Mouse (Mus musculus) E14TG2a.4 (cell line): Measurements from ENCODE around the gene Lcn5.

ENCODE experiments used
- H3K27me3 ChIP-seq: 2 replicates; pipeline ENCODE4 v1.6.1; 2014; ENCODE audit warnings: low read length, control low read depth; ENCODE audit not compliant: insufficient read depth
- H3K36me3 ChIP-seq: 2 replicates; pipeline ENCODE4 v1.6.1; 2014; ENCODE audit warnings: low read length, control low read depth; ENCODE audit not compliant: insufficient read depth
- H3K4me1 ChIP-seq: replicated peaks from 2 replicates; pipeline ENCODE4 v1.6.1; 2014; ENCODE audit warnings: low read depth, low read length, control low read depth
- H3K4me3 ChIP-seq: replicated peaks from 2 replicates; pipeline ENCODE4 v1.5.1; 2014; ENCODE audit warnings: mild to moderate bottlenecking, low read length
- H3K9me3 ChIP-seq: 2 replicates; pipeline ENCODE4 v1.6.1; 2014; ENCODE audit warnings: low read length, control low read depth
- CTCF ChIP-seq: conservative IDR thresholded peaks from 2 replicates; pipeline ENCODE4 v1.5.1; 2014; ENCODE audit warnings: low read length
- NANOG ChIP-seq: IDR thresholded peaks from 2 replicates; pipeline ENCODE4 v1.6.1; 2014; ENCODE audit warnings: borderline replicate concordance, low read length, mixed read lengths
- POU5F1 ChIP-seq: IDR thresholded peaks from 2 replicates; pipeline ENCODE4 v1.6.1; 2014; ENCODE audit warnings: low read length, borderline replicate concordance

The Lcn5 gene

DNA sequence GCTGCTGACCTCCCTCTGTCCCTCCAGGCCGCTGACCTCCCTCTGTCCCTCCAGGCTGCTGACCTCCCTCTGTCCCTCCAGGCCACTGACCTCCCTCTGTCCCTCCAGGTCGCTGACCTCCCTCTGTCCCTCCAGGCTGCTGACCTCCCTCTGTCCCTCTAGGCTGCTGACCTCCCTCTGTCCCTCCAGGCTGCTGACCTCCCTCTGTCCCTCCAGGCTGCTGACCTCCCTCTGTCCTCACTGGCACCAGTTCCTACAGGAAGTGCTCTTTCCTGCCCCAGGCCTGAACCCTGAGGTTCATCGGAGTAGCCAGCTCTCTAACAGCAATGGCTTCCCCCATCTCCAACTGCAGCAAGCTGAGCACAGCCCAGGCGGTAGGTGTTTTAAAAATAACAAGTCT lies 29.0 kb upstream of the Lcn5 start:
- Histone ChIP-seq H3K36me3 (no peaks in the 10 kb centered on the region), H3K4me3 (no peak overlapping the region), H3K4me1 (peaks cover 12% of the 10 kb centered on the region), H3K27me3 (peaks cover 12% of the 10 kb centered on the region), H3K9me3 (no peaks in the 10 kb centered on the region)
- TF ChIP-seq POU5F1 (no peak), CTCF (no peak), NANOG (no peak)

- Histone ChIP-seq H3K9me3 (no peaks in the 10 kb centered on the region), H3K36me3 (no peaks in the 10 kb centered on the region), H3K4me1 (no peaks in the 10 kb centered on the region), H3K4me3 (no peak overlapping the region), H3K27me3 (peaks cover 2% of the 10 kb centered on the region; the same call in 1 of the 2 replicates)
- no peak for TF ChIP-seq NANOG
- no peak for TF ChIP-seq CTCF
- TF ChIP-seq POU5F1, result no peak
Measured at GRCm38 (mm10) chr2:25633616-25634015, 24.1 kb upstream of the Lcn5 start.

DNA sequence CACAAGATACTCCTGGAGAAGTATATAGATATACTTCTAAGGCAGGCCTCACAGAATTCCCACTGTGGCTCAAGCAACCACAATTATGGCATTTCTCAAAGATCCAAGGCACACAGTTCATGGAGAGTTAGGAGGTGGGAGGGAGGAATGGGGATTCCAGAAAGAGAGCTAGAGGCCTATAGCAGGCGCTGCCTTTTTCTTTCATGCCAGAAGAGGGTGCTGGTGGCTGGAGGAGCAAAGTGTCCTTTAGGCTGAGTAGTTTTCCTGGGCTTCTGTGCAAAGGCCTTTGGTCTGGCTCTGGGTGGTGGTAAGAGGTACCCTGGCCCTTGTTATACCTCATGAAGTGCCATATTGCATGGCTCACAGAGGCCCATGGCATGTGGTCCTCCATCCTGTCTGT lies 23.7 kb upstream of the Lcn5 start:
- H3K4me1 ChIP-seq, result no peaks in the 10 kb centered on the region
- no peaks in the 10 kb centered on the region for H3K36me3 ChIP-seq
- H3K27me3 ChIP-seq, result peaks cover 2% of the 10 kb centered on the region; the same call in 1 of the 2 replicates
- H3K9me3 ChIP-seq, result no peaks in the 10 kb centered on the region
- TF ChIP-seq NANOG (no peak), POU5F1 (no peak), CTCF (no peak; the same call in 1 of the 2 replicates)
- no peak overlapping the region for H3K4me3 ChIP-seq

DNA sequence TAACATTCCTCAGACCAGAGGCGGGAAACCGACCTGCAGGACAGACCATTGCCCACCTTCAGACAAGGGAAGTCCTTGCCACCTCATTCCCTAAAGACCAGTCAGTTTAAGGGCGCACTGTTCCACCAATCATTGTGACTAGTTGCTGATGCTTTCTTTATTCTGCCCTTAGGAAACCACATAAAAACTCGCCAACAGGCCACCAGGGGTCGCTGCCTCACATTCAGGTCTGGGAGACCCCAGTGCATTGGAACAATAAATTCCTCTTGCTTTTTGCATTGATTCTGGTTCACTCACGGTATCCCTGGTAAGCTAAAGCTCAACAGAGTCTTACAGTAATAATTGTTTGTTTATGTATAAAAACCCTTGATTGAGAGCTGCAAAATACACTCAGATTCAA lies 17.9 kb upstream of the Lcn5 start:
- Histone ChIP-seq H3K36me3 (no peaks in the 10 kb centered on the region), H3K4me3 (no peak overlapping the region), H3K9me3 (no peaks in the 10 kb centered on the region), H3K27me3 (peaks cover 2% of the 10 kb centered on the region; the same call in 1 of the 2 replicates), H3K4me1 (no peaks in the 10 kb centered on the region)
- peak; percentile 73 for TF ChIP-seq CTCF
- no peak for TF ChIP-seq NANOG
- TF ChIP-seq POU5F1, result no peak

- TF ChIP-seq NANOG (no peak), POU5F1 (no peak), CTCF (no peak)
- Histone ChIP-seq H3K4me3 (no peak within 1 kb of the TSS), H3K36me3 (no peaks in the 10 kb centered on the region), H3K27me3 (peaks cover 27% of the 10 kb centered on the region), H3K4me1 (no peaks in the 10 kb centered on the region), H3K9me3 (no peaks in the 10 kb centered on the region)
Measured at GRCm38 (mm10) chr2:25652902-25653301, 4.8 kb upstream of the Lcn5 start, which contains the start of gene Lcn8. Gene Lcn8 (plus strand): TSS chr2:25653120.

- TF ChIP-seq CTCF (no peak), POU5F1 (no peak), NANOG (no peak)
- H3K4me1 ChIP-seq, result no peaks in the 10 kb centered on the region
- no peaks in the 10 kb centered on the region for H3K36me3 ChIP-seq
- peaks cover 26% of the 10 kb centered on the region for H3K27me3 ChIP-seq
- H3K4me3 ChIP-seq, result no peak overlapping the region
- H3K9me3 ChIP-seq, result no peaks in the 10 kb centered on the region
Measured at GRCm38 (mm10) chr2:25654502-25654901, 3.2 kb upstream of the Lcn5 start.

GRCm38 (mm10) chr2:25656691-25657090 lies 1.1 kb upstream of the Lcn5 start:
- TF ChIP-seq CTCF (no peak), NANOG (no peak), POU5F1 (no peak)
- H3K27me3 ChIP-seq, result peaks cover 24% of the 10 kb centered on the region
- no peaks in the 10 kb centered on the region for H3K9me3 ChIP-seq
- no peaks in the 10 kb centered on the region for H3K4me1 ChIP-seq
- no peak overlapping the region for H3K4me3 ChIP-seq
- no peaks in the 10 kb centered on the region for H3K36me3 ChIP-seq

- TF ChIP-seq POU5F1 (no peak), NANOG (no peak), CTCF (no peak)
- no peak overlapping the region for H3K4me3 ChIP-seq
- peaks cover 24% of the 10 kb centered on the region for H3K27me3 ChIP-seq
- H3K4me1 ChIP-seq, result no peaks in the 10 kb centered on the region
- H3K9me3 ChIP-seq, result no peaks in the 10 kb centered on the region
- H3K36me3 ChIP-seq, result no peaks in the 10 kb centered on the region
Measured at GRCm38 (mm10) chr2:25657246-25657645, 506 bp upstream of the Lcn5 start.

GRCm38 (mm10) chr2:25660279-25660678 lies 2.5 kb downstream of the Lcn5 start:
- TF ChIP-seq CTCF (no peak), NANOG (no peak), POU5F1 (no peak)

More at GRCm38 (mm10) chr2:25660279-25660678, 2.5 kb downstream of the Lcn5 start:
- Histone ChIP-seq H3K36me3 (no peaks in the 10 kb centered on the region), H3K4me1 (no peaks in the 10 kb centered on the region), H3K27me3 (0 out of 2 replicates have a peak, but pooled peaks cover 8% of the 10 kb centered on the region), H3K4me3 (no peak overlapping the region), H3K9me3 (no peaks in the 10 kb centered on the region)
